ENCODE assay signal across 16 mouse cellular contexts in genomic region chr3:32020981-32021380, GRCm38 (mm10).
"Had no signal": no experiment of that assay in that cellular context is flagged by ENCODE, and none has a peak within 500 bp of the region (broad histone marks: within the 10 kb centered on the region; RNA-seq: fewer than 3 reads in every experiment).

No protein-coding gene starts in this region.

- H3K4me1 ChIP-seq: limb, embryonic 15.5 days; liver, embryonic 12.5 days; midbrain, embryonic 10.5 days; neural tube, embryonic 15.5 days; stomach, embryonic 15.5 days had no signal

- H3K4me2 ChIP-seq: limb, embryonic 15.5 days; liver, embryonic 12.5 days; lung, embryonic 14.5 days; neural tube, embryonic 15.5 days; stomach, embryonic 15.5 days had no signal

- H3K9me3 ChIP-seq: limb, embryonic 15.5 days; liver, embryonic 12.5 days; midbrain, embryonic 10.5 days; neural tube, embryonic 15.5 days; stomach, embryonic 15.5 days had no signal

- H3K27me3 ChIP-seq: limb, embryonic 15.5 days; liver, embryonic 12.5 days; neural tube, embryonic 15.5 days; stomach, embryonic 15.5 days had no signal

- ATAC-seq: liver, embryonic 12.5 days had no signal

- DNase-seq: kidney, postnatal 36 days; layer of hippocampus, adult 9-11 months; layer of hippocampus, postnatal 36 days; lung, embryonic 14.5 days; lung, postnatal 10 days; lung, postnatal 4 days; midbrain, embryonic 14.5 days; right cerebral cortex, postnatal 4 days; spleen, adult 18-20 months; thymus, postnatal 36 days had no signal

- H3K27ac ChIP-seq: limb, embryonic 15.5 days; liver, embryonic 12.5 days; midbrain, embryonic 10.5 days; neural tube, embryonic 15.5 days; stomach, embryonic 15.5 days had no signal

- H3K4me3 ChIP-seq: limb, embryonic 15.5 days; liver, embryonic 12.5 days; midbrain, embryonic 10.5 days; myocyte; neural tube, embryonic 15.5 days; stomach, embryonic 15.5 days had no signal

- H3K9ac ChIP-seq: limb, embryonic 15.5 days; liver, embryonic 12.5 days; lung, embryonic 14.5 days; neural tube, embryonic 15.5 days; stomach, embryonic 15.5 days had no signal

- H3K36me3 ChIP-seq: limb, embryonic 15.5 days; liver, embryonic 12.5 days; midbrain, embryonic 10.5 days; neural tube, embryonic 15.5 days; stomach, embryonic 15.5 days had no signal
